Mouse (Mus musculus): ENCODE measurements around the gene Plekha4. TPM values are rescaled to one million over a fixed set of nuclear protein-coding genes. Genes with fewer than 3 reads are reported as not detected.
"Not testable (repeated sequence)": the region's sequence is repeated elsewhere in the genome, so short reads cannot be mapped to it uniquely, and the experiment has no call there.

Plekha4 gene
- polyA plus RNA-seq, 1 experiment, result 4.9 TPM

GRCm38 (mm10) chr7:45521728-45522184, 4.4 kb upstream of the Plekha4 start:
- TF ChIP-seq POLR2A (IDR thresholded peaks at IDR 0.05; ENCODE audit: low read depth, low read length) (no peak; the same call in 1 of the 2 replicates), CTCF (IDR thresholded peaks at IDR 0.05; ENCODE audit: extremely low read depth, insufficient read length, insufficient replicate concordance, low read depth, low read length) (peak; percentile 27; the same call in 1 of the 2 replicates)
- peaks cover 7% of the 10 kb centered on the region; the same call in 1 of the 2 replicates for H3K36me3 ChIP-seq (ENCODE audit: control insufficient read depth, insufficient read depth, low read length)
- peak overlapping the region; percentile 88 for H3K4me3 ChIP-seq (ENCODE audit: low read depth, low read length)
- peak overlapping the region; percentile 83 for H3K27ac ChIP-seq (ENCODE audit: insufficient read depth, low read depth, low read length)
- peaks cover 11% of the 10 kb centered on the region for H3K4me1 ChIP-seq (ENCODE audit: control insufficient read depth, insufficient read depth, insufficient read length, low read length)
- no peaks in the 10 kb centered on the region for H3K27me3 ChIP-seq (ENCODE audit: control insufficient read depth, insufficient read depth, low read length)
- WGBS, result 1% methylated on average over 28 of the region's 28 CpGs

- peaks cover 7% of the 10 kb centered on the region; the same call in 1 of the 2 replicates for H3K36me3 ChIP-seq (ENCODE audit: control insufficient read depth, insufficient read depth, low read length)
- WGBS, result 61% methylated on average over 16 of the region's 16 CpGs
- no peak for TF ChIP-seq CTCF (IDR thresholded peaks at IDR 0.05; ENCODE audit: extremely low read depth, insufficient read length, insufficient replicate concordance, low read depth, low read length)
- H3K4me1 ChIP-seq (ENCODE audit: control insufficient read depth, insufficient read depth, insufficient read length, low read length), result peaks cover 11% of the 10 kb centered on the region
- H3K4me3 ChIP-seq (ENCODE audit: low read depth, low read length), result peak overlapping the region; percentile 88
- H3K27me3 ChIP-seq (ENCODE audit: control insufficient read depth, insufficient read depth, low read length), result no peaks in the 10 kb centered on the region
- no peak overlapping the region for H3K27ac ChIP-seq (ENCODE audit: insufficient read depth, low read depth, low read length)
Measured at GRCm38 (mm10) chr7:45522194-45522752, 3.9 kb upstream of the Plekha4 start.

- Histone ChIP-seq H3K4me3 (ENCODE audit: low read depth, low read length) (0 out of 2 replicates have a peak overlapping the region, but pooled peaks have one; percentile 1), H3K36me3 (ENCODE audit: control insufficient read depth, insufficient read depth, low read length) (peaks cover 7% of the 10 kb centered on the region; the same call in 1 of the 2 replicates), H3K27ac (ENCODE audit: insufficient read depth, low read depth, low read length) (no peak overlapping the region), H3K4me1 (ENCODE audit: control insufficient read depth, insufficient read depth, insufficient read length, low read length) (peaks cover 11% of the 10 kb centered on the region), H3K27me3 (ENCODE audit: control insufficient read depth, insufficient read depth, low read length) (no peaks in the 10 kb centered on the region)
- TF ChIP-seq POLR2A (IDR thresholded peaks at IDR 0.05; ENCODE audit: low read depth, low read length) (no peak), CTCF (IDR thresholded peaks at IDR 0.05; ENCODE audit: extremely low read depth, insufficient read length, insufficient replicate concordance, low read depth, low read length) (no peak)
- 68% methylated on average over 18 of the region's 18 CpGs for WGBS
Measured at GRCm38 (mm10) chr7:45522957-45523676, 3.0 kb upstream of the Plekha4 start.

- no peak overlapping the region for H3K27ac ChIP-seq (ENCODE audit: insufficient read depth, low read depth, low read length)
- H3K4me3 ChIP-seq (ENCODE audit: low read depth, low read length), result peak overlapping the region; percentile 14; the same call in 1 of the 2 replicates
- TF ChIP-seq CTCF (IDR thresholded peaks at IDR 0.05; ENCODE audit: extremely low read depth, insufficient read length, insufficient replicate concordance, low read depth, low read length) (no peak), POLR2A (IDR thresholded peaks at IDR 0.05; ENCODE audit: low read depth, low read length) (no peak)
Measured at GRCm38 (mm10) chr7:45523678-45524170, 2.4 kb upstream of the Plekha4 start.

GRCm38 (mm10) chr7:45524841-45525621, 1.1 kb upstream of the Plekha4 start:
- WGBS, result 30% methylated on average over 12 of the region's 12 CpGs
- H3K27me3 ChIP-seq (ENCODE audit: control insufficient read depth, insufficient read depth, low read length), result 0 out of 2 replicates have a peak, but pooled peaks cover 2% of the 10 kb centered on the region
- TF ChIP-seq CTCF (IDR thresholded peaks at IDR 0.05; ENCODE audit: extremely low read depth, insufficient read length, insufficient replicate concordance, low read depth, low read length), result no peak
- TF ChIP-seq POLR2A (IDR thresholded peaks at IDR 0.05; ENCODE audit: low read depth, low read length), result no peak
- peak overlapping the region; percentile 89 for H3K4me3 ChIP-seq (ENCODE audit: low read depth, low read length)
- H3K4me1 ChIP-seq (ENCODE audit: control insufficient read depth, insufficient read depth, insufficient read length, low read length), result peaks cover 9% of the 10 kb centered on the region
- peak overlapping the region; percentile 95 for H3K27ac ChIP-seq (ENCODE audit: insufficient read depth, low read depth, low read length)
- peaks cover 7% of the 10 kb centered on the region; the same call in 1 of the 2 replicates for H3K36me3 ChIP-seq (ENCODE audit: control insufficient read depth, insufficient read depth, low read length)

More at GRCm38 (mm10) chr7:45523678-45524170, 2.4 kb upstream of the Plekha4 start:
- H3K36me3 ChIP-seq (ENCODE audit: control insufficient read depth, insufficient read depth, low read length), result peaks cover 7% of the 10 kb centered on the region; the same call in 1 of the 2 replicates
- H3K4me1 ChIP-seq (ENCODE audit: control insufficient read depth, insufficient read depth, insufficient read length, low read length), result peaks cover 11% of the 10 kb centered on the region
- WGBS, result 83% methylated on average over 13 of the region's 13 CpGs
- no peaks in the 10 kb centered on the region for H3K27me3 ChIP-seq (ENCODE audit: control insufficient read depth, insufficient read depth, low read length)

GRCm38 (mm10) chr7:45526474-45527120, 467 bp downstream of the Plekha4 start:
- Histone ChIP-seq H3K27ac (ENCODE audit: insufficient read depth, low read depth, low read length) (peak overlapping the region; percentile 79), H3K4me1 (ENCODE audit: control insufficient read depth, insufficient read depth, insufficient read length, low read length) (peaks cover 9% of the 10 kb centered on the region), H3K4me3 (ENCODE audit: low read depth, low read length) (peak overlapping the region; percentile 89), H3K27me3 (ENCODE audit: control insufficient read depth, insufficient read depth, low read length) (0 out of 2 replicates have a peak, but pooled peaks cover 2% of the 10 kb centered on the region), H3K36me3 (ENCODE audit: control insufficient read depth, insufficient read depth, low read length) (peaks cover 7% of the 10 kb centered on the region; the same call in 1 of the 2 replicates)
- 13% methylated on average over 7 of the region's 7 CpGs for WGBS
- TF ChIP-seq CTCF (IDR thresholded peaks at IDR 0.05; ENCODE audit: extremely low read depth, insufficient read length, insufficient replicate concordance, low read depth, low read length), result no peak
- TF ChIP-seq POLR2A (IDR thresholded peaks at IDR 0.05; ENCODE audit: low read depth, low read length), result no peak

GRCm38 (mm10) chr7:45527169-45527568, 1.0 kb downstream of the Plekha4 start:
- not testable (repeated sequence) for H3K36me3 ChIP-seq (ENCODE audit: control insufficient read depth, insufficient read depth, low read length); H3K27me3 ChIP-seq (ENCODE audit: control insufficient read depth, insufficient read depth, low read length); H3K4me3 ChIP-seq (ENCODE audit: low read depth, low read length); H3K27ac ChIP-seq (ENCODE audit: insufficient read depth, low read depth, low read length); H3K4me1 ChIP-seq (ENCODE audit: control insufficient read depth, insufficient read depth, insufficient read length, low read length)
- 81% methylated on average over 6 of the region's 6 CpGs for WGBS
